Mouse (Mus musculus): Measurements from ENCODE around the gene Tnr. TPM values are rescaled to one million over a fixed set of nuclear protein-coding genes. Genes with fewer than 3 reads are reported as not detected.

Gene Tnr
- polyA plus RNA-seq, 1 experiment: not detected

DNA sequence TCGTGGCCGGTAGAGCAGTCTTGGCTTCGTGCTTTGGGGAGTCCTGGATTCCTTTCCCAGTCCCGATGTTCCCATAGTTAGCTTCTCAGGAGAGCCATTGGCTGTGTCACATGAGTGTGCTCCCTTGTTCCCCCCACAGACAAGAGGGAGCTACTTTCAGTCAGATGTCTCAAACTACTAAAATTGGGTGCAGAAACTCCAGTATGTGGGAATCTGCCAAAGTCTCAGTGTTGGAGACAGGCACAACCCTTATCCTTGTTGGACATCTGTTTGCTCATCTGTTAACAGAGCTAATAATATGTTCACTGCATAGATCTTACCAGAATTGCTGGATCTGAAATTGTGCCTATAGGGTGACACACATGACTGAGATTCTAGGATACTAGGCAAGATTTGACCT, 21.7 kb upstream of the Tnr start:
- Histone ChIP-seq H3K27ac (ENCODE audit: insufficient read depth, low read length) (no peak overlapping the region), H3K4me1 (ENCODE audit: control insufficient read depth, insufficient read depth, insufficient read length) (no peaks in the 10 kb centered on the region), H3K27me3 (ENCODE audit: control insufficient read depth, insufficient read depth, low read length) (no peaks in the 10 kb centered on the region), H3K4me3 (ENCODE audit: extremely low read depth, insufficient read depth, insufficient read length) (no peak overlapping the region), H3K36me3 (ENCODE audit: control insufficient read depth, insufficient read depth, low read length) (no peaks in the 10 kb centered on the region)
- WGBS: 84% methylated on average over 4 of the region's 4 CpGs
- DNase-seq (ENCODE audit: low read depth in 1 of 2, low spot score in 2 of 2): no peak
- TF ChIP-seq POLR2A (IDR thresholded peaks at IDR 0.05; ENCODE audit: low read depth, low read length) (no peak), CTCF (IDR thresholded peaks at IDR 0.05; ENCODE audit: extremely low read depth, insufficient read depth, insufficient read length, insufficient replicate concordance) (no peak)

DNA sequence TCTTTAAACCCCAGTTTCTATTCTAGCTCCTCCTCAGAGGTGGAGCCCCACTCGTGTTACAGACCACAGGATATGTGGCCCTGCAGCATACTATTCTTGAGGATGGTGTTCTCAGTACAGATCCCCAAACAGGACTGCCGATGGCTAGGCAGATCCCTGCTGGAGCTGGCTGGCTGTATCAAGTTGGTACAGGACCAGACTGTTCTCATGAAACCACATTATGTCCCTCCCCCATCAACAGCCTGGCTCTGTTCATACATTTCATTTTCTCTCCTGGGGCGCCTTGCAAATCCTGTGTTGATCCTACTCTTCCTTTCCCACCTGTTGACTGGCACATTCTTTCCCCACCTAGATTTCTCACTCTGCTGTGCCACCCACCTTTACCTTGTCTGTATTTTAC, 12.9 kb upstream of the Tnr start:
- no peaks in the 10 kb centered on the region for H3K36me3 ChIP-seq (ENCODE audit: control insufficient read depth, insufficient read depth, low read length)
- no peak for DNase-seq (ENCODE audit: low read depth in 1 of 2, low spot score in 2 of 2)
- no peaks in the 10 kb centered on the region for H3K4me1 ChIP-seq (ENCODE audit: control insufficient read depth, insufficient read depth, insufficient read length)
- no peak overlapping the region for H3K4me3 ChIP-seq (ENCODE audit: extremely low read depth, insufficient read depth, insufficient read length)
- TF ChIP-seq POLR2A (IDR thresholded peaks at IDR 0.05; ENCODE audit: low read depth, low read length): no peak
- no peak for TF ChIP-seq CTCF (IDR thresholded peaks at IDR 0.05; ENCODE audit: extremely low read depth, insufficient read depth, insufficient read length, insufficient replicate concordance)
- WGBS: 62% methylated on average over 3 of the region's 3 CpGs
- no peaks in the 10 kb centered on the region for H3K27me3 ChIP-seq (ENCODE audit: control insufficient read depth, insufficient read depth, low read length)
- no peak overlapping the region for H3K27ac ChIP-seq (ENCODE audit: insufficient read depth, low read length)

DNA sequence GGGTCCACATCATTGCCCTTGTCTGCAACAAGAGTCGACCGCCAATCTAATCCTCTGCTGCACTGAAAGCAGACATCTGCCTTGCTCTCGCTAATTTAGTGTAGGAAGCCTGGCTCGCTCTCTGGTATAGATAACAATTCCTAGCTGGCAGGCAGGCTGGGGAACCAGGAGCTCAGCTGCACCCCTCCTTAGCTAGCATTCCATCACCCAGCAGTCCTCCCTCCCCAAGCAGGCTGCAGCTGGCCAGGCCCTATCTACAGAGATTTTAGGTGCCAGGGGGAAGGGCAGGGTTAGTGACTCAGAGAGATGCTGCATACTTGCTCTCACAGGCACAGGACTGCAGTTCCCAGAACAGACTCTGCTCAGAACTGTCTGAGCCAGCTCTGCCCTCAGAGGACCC, 5.9 kb upstream of the Tnr start:
- WGBS: 54% methylated on average over 4 of the region's 4 CpGs
- no peaks in the 10 kb centered on the region for H3K36me3 ChIP-seq (ENCODE audit: control insufficient read depth, insufficient read depth, low read length)
- TF ChIP-seq POLR2A (IDR thresholded peaks at IDR 0.05; ENCODE audit: low read depth, low read length) (no peak), CTCF (IDR thresholded peaks at IDR 0.05; ENCODE audit: extremely low read depth, insufficient read depth, insufficient read length, insufficient replicate concordance) (no peak)

DNA sequence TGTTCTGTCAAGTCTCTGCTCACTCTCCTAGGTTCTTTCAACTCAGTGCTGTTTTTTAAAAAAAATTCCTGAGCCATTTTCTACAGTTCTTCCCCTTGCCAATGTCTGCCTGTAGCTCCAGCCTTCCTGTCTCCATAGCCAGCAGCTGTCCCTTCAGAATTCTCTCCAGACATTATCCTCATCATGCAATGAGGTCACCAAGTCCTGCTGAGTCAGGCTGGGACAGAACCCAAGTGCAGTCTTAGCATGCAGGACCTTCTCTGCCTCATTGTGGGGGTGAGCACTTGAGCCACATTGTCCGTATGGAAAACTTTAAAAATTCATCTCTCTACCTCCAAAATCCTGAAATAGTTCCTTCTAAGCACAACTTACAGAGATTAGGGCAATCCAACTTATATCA, 4.4 kb upstream of the Tnr start:
- DNase-seq (ENCODE audit: low read depth in 1 of 2, low spot score in 2 of 2): no peak
- Histone ChIP-seq H3K4me1 (ENCODE audit: control insufficient read depth, insufficient read depth, insufficient read length) (no peaks in the 10 kb centered on the region), H3K27ac (ENCODE audit: insufficient read depth, low read length) (no peak overlapping the region), H3K4me3 (ENCODE audit: extremely low read depth, insufficient read depth, insufficient read length) (no peak overlapping the region), H3K36me3 (ENCODE audit: control insufficient read depth, insufficient read depth, low read length) (no peaks in the 10 kb centered on the region), H3K27me3 (ENCODE audit: control insufficient read depth, insufficient read depth, low read length) (no peaks in the 10 kb centered on the region)
- 65% methylated on average over 1 of the region's 1 CpGs for WGBS
- TF ChIP-seq CTCF (IDR thresholded peaks at IDR 0.05; ENCODE audit: extremely low read depth, insufficient read depth, insufficient read length, insufficient replicate concordance) (no peak), POLR2A (IDR thresholded peaks at IDR 0.05; ENCODE audit: low read depth, low read length) (no peak)

More for the DNA sequence above, 5.9 kb upstream of the Tnr start:
- Histone ChIP-seq H3K4me3 (ENCODE audit: extremely low read depth, insufficient read depth, insufficient read length) (no peak overlapping the region), H3K27me3 (ENCODE audit: control insufficient read depth, insufficient read depth, low read length) (no peaks in the 10 kb centered on the region), H3K4me1 (ENCODE audit: control insufficient read depth, insufficient read depth, insufficient read length) (no peaks in the 10 kb centered on the region), H3K27ac (ENCODE audit: insufficient read depth, low read length) (no peak overlapping the region)
- no peak for DNase-seq (ENCODE audit: low read depth in 1 of 2, low spot score in 2 of 2)

DNA sequence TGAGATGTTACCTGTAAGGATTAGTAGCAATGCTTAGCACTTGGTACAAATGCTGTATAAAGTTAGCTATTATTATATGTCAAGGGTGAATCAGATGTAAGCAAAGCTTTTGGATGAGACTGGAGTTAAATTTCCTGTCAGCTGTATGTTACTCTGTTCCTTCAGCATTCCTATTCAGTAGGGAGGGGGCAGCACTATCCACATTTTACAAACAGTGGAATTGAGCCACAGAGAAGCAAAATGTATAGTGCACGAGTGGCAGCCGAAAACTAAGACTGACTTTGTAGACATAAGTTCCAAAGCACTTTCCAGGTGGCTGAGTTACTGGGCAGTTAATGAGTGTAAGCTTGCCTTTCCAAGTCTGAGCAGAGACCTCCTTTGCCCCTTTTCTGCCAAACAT, 500 bp upstream of the Tnr start:
- TF ChIP-seq POLR2A (IDR thresholded peaks at IDR 0.05; ENCODE audit: low read depth, low read length): no peak
- no peak for TF ChIP-seq CTCF (IDR thresholded peaks at IDR 0.05; ENCODE audit: extremely low read depth, insufficient read depth, insufficient read length, insufficient replicate concordance)
- Histone ChIP-seq H3K4me1 (ENCODE audit: control insufficient read depth, insufficient read depth, insufficient read length) (no peaks in the 10 kb centered on the region; the same call in 1 of the 2 replicates), H3K36me3 (ENCODE audit: control insufficient read depth, insufficient read depth, low read length) (no peaks in the 10 kb centered on the region), H3K27me3 (ENCODE audit: control insufficient read depth, insufficient read depth, low read length) (no peaks in the 10 kb centered on the region), H3K4me3 (ENCODE audit: extremely low read depth, insufficient read depth, insufficient read length) (no peak overlapping the region), H3K27ac (ENCODE audit: insufficient read depth, low read length) (no peak overlapping the region)
- whole genome bisulfite sequencing: 73% methylated on average over 2 of the region's 2 CpGs
- DNase-seq (ENCODE audit: low read depth in 1 of 2, low spot score in 2 of 2): no peak

DNA sequence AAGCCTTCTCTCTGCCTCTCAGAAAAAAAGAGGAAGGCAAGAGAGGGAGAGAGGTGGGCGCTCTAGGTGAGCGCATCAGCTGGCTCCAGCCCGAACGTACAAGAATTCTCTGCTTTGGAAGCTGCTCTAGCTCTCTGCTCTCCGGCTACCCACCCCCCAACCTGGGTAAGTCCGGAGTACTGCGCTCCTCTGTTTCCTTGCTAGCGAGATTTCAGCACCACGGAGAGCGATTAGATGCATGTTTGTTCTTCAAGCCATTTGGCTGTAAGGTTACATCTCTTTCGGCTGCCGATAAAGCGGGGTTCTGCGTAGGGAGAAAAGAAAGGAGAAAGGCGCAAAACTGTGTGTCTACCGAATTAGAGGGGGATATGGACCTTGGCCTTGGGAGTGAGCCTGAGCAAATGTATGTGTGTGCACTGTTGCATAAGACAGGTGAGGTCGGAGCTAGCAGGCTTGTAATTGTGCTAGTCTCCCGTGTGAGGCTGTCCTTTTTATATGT, 531 bp downstream of the Tnr start:
- TF ChIP-seq CTCF (IDR thresholded peaks at IDR 0.05; ENCODE audit: extremely low read depth, insufficient read depth, insufficient read length, insufficient replicate concordance): no peak
- TF ChIP-seq POLR2A (IDR thresholded peaks at IDR 0.05; ENCODE audit: low read depth, low read length): no peak
- whole genome bisulfite sequencing: 7% methylated on average over 18 of the region's 18 CpGs
- DNase-seq (ENCODE audit: low read depth in 1 of 2, low spot score in 2 of 2): peak in 1 of 2 experiments; percentile 4
- Histone ChIP-seq H3K36me3 (ENCODE audit: control insufficient read depth, insufficient read depth, low read length) (no peaks in the 10 kb centered on the region), H3K4me3 (ENCODE audit: extremely low read depth, insufficient read depth, insufficient read length) (no peak overlapping the region), H3K27me3 (ENCODE audit: control insufficient read depth, insufficient read depth, low read length) (no peaks in the 10 kb centered on the region), H3K27ac (ENCODE audit: insufficient read depth, low read length) (no peak overlapping the region), H3K4me1 (ENCODE audit: control insufficient read depth, insufficient read depth, insufficient read length) (no peaks in the 10 kb centered on the region; the same call in 1 of the 2 replicates)

DNA sequence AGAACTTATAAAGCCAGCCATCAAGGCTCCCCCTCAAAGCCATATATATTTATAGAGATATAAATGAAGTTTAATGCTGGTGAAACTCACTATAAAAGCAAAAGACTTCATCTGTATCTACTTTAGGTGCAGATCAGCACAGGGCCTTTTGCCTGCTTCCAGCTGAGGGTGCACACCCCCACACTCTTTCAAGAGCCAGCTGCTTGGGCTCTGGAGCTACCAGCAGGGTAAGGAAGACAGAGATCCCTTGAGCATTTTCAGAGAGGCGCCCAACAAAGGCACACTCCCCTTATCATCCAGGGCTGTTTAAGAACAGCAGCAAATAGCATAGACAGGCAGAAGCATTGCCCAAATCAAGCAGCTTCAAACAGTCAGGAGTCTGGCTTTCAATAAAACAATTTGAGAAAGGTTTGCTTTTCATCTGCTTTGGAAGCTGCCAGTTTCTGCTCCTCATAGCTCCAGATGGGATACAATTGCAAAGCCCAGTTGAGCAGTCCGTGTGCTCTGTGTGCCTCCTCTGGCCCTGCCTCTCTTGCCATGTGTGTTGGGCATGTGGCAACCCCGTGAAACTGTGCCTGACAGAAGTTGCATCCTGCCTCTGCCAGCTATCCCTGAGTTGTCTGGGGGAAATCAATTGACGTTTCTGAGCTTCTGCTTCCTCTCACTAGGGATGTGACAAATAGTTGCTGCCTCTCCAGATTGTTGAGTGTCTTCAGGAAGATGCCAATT, 9.4 kb downstream of the Tnr start:
- DNase-seq (ENCODE audit: low read depth in 1 of 2, low spot score in 2 of 2): no peak
- 34% methylated on average over 4 of the region's 4 CpGs for WGBS
- Histone ChIP-seq H3K27ac (ENCODE audit: insufficient read depth, low read length) (no peak overlapping the region), H3K4me1 (ENCODE audit: control insufficient read depth, insufficient read depth, insufficient read length) (no peaks in the 10 kb centered on the region; the same call in 1 of the 2 replicates), H3K4me3 (ENCODE audit: extremely low read depth, insufficient read depth, insufficient read length) (no peak overlapping the region), H3K27me3 (ENCODE audit: control insufficient read depth, insufficient read depth, low read length) (no peaks in the 10 kb centered on the region), H3K36me3 (ENCODE audit: control insufficient read depth, insufficient read depth, low read length) (no peaks in the 10 kb centered on the region)
- TF ChIP-seq POLR2A (IDR thresholded peaks at IDR 0.05; ENCODE audit: low read depth, low read length): no peak
- TF ChIP-seq CTCF (IDR thresholded peaks at IDR 0.05; ENCODE audit: extremely low read depth, insufficient read depth, insufficient read length, insufficient replicate concordance): no peak
